Mouse (Mus musculus) small intestine, adult 10 weeks (tissue): ENCODE measurements around the gene B3gat1. TPM values are rescaled to one million over a fixed set of nuclear protein-coding genes. Genes with fewer than 3 reads are reported as not detected.

Experiments used
- polyA plus RNA-seq: library from polyadenylated mRNA; stranded (reverse); fragments of 350-450 nt; fragmentation: Illumina TruSeq; extraction: RNeasy Lipid Tissue Mini Kit (QIAGEN cat#74804); gene quantifications from one replicate; pipeline ENCODE4 v1.2.3, GENCODE M21; 2014; ENCODE audit warnings: low replicate concordance

B3gat1 gene
- polyA plus RNA-seq, result not detected

DNA sequence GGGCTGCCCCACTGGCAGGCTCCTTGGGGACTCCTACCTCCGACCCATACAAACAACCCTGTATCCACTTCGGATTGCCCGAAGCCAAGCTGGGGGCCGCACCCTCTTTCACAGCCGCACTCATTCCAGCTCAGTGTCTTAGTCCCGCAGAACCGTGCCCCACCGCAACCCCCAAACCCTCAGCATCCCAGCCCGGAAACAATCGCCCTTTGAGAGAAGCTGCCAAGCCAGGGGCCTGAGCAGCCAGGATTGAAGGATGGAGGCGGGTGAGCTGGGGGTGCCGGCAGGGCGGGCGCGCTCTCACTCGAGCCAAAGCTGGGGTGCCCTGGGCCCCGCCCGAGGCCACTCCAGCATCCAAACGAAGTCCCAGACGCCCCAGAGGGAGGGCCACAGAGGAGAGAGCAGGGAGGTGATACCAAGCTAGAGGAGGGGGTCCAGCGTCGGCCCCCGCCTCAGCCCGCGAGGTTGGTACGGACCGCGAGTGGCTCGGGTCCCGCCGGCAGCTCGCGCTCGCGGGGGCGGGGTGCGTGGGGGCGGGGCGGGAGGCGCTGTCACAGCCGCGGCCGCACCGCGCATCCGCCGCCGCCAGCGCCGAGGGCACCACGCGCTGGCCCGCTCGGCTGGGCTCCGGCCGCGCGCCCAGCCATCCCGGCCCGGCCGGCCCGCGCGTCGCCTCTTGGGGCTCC, at the start of gene B3gat1:
B3gat1 (plus strand) TSS at position 523 of the 686 bp plus-strand sequence.

DNA sequence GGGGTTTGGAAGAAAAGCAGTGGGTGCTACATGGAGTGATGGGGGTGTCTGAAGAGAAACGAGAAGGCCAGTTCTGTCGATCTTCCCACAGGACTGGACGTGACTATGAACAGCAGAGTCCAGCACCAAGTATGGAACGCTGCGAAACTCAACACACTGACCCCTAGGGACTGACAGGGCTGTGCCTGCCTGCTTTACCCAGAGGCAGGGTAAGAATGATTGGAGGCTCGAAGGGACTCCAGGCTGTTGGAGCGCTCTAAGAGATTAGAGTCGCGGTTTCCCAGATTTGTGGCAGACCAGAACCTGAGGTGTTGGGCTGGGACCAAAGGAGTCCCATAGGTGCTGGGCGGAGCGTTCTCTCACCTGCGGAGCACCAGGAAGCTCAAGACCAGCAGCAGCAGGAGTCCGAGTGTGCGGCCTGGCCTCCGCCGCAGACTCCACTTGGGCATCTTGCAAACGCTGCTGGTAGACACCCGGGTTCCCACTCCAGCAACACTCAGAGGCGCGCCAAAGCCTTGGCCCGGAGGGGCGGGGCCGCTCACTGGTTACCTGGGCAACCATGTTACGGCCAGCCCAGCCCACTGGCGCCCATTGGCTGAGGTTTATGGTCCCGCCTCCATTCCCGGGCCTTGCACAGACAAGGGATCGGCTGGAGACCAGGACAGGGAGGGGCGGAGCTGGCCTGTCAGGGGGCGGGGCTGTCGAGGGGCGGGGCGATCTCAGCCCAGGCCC, 72.6 kb downstream of the B3gat1 start, which contains the start of gene Glb1l2:
Glb1l2 (minus strand) TSS at position 534 of the 732 bp plus-strand sequence.

Other genes starting within 250 kb of the B3gat1 start
- 1.5 TPM for gene Glb1l2, start 72.7 kb downstream of the B3gat1 start, polyA plus RNA-seq
- gene Glb1l3, start 127.2 kb downstream of the B3gat1 start, polyA plus RNA-seq, result not detected
- not detected for gene Gm1110, start 189.4 kb downstream of the B3gat1 start, polyA plus RNA-seq